Mouse (Mus musculus) ES-Bruce4 (cell line): Measurements from ENCODE around the gene Mapk1ip1l. TPM values are rescaled to one million over a fixed set of nuclear protein-coding genes. Genes with fewer than 3 reads are reported as not detected.
A peak's percentile ranks its signal among the peaks of the same experiment; 100 is the strongest.

ENCODE experiments used
- H3K27ac ChIP-seq: 2 replicates; pipeline ENCODE4 v1.5.1; 2012; ENCODE audit warnings: low read length, inconsistent platforms; ENCODE audit not compliant: insufficient read depth
- H3K27me3 ChIP-seq: 2 replicates; pipeline ENCODE4 v1.6.1; 2012; ENCODE audit warnings: mild to moderate bottlenecking, low read length, inconsistent platforms; ENCODE audit not compliant: control insufficient read depth, poor library complexity, insufficient read depth, severe bottlenecking
- H3K36me3 ChIP-seq: 2 replicates; pipeline ENCODE4 v1.6.1; 2012; ENCODE audit warnings: inconsistent platforms, mild to moderate bottlenecking, low read length, moderate library complexity; ENCODE audit not compliant: control insufficient read depth, poor library complexity, insufficient read depth, severe bottlenecking
- H3K4me1 ChIP-seq: one replicate; pipeline ENCODE4 v1.8.1; 2011; ENCODE audit warnings: low read length; ENCODE audit not compliant: control insufficient read depth, insufficient read depth
- H3K4me3 ChIP-seq: 2 replicates; pipeline ENCODE4 v1.5.1; 2011; ENCODE audit warnings: low read depth, mild to moderate bottlenecking, low read length
- H3K9ac ChIP-seq: 2 replicates; pipeline ENCODE4 v1.6.1; 2012; ENCODE audit warnings: low read depth, mild to moderate bottlenecking, inconsistent platforms; ENCODE audit not compliant: poor library complexity, severe bottlenecking
- H3K9me3 ChIP-seq: replicated peaks from 2 replicates; pipeline ENCODE4 v1.6.1; 2012; ENCODE audit warnings: mild to moderate bottlenecking, low read length, inconsistent platforms; ENCODE audit not compliant: control insufficient read depth, poor library complexity, insufficient read depth, severe bottlenecking
- CTCF ChIP-seq: IDR thresholded peaks from one replicate; pipeline ENCODE4 v1.8.1; 2011; ENCODE audit warnings: low read depth, low read length
- EP300 ChIP-seq: IDR thresholded peaks from 2 replicates; pipeline ENCODE4 v1.6.1; 2011; ENCODE audit warnings: low read depth, low read length; ENCODE audit not compliant: insufficient read depth
- POLR2A ChIP-seq: IDR thresholded peaks from one replicate; pipeline ENCODE4 v1.8.1; 2011; ENCODE audit warnings: low read length; ENCODE audit not compliant: insufficient read depth
- polyA plus RNA-seq: library from polyadenylated mRNA; stranded (reverse); fragments of >200 nt; gene quantifications from 2 replicates; pipeline ENCODE4 v1.2.4, GENCODE M21; 2011; ENCODE audit warnings: low read depth; ENCODE audit not compliant: missing spikeins, insufficient read depth, insufficient read length

The Mapk1ip1l gene
- polyA plus RNA-seq, 1 experiment = 215 TPM

GRCm38 (mm10) chr14:47346715-47347114, 48.6 kb downstream of the Mapk1ip1l start:
- Histone ChIP-seq H3K9me3 (no peaks in the 10 kb centered on the region), H3K36me3 (no peaks in the 10 kb centered on the region)
- no peak for TF ChIP-seq POLR2A
- TF ChIP-seq EP300 = no peak
- TF ChIP-seq CTCF = no peak

GRCm38 (mm10) chr14:47350974-47351373, 52.9 kb downstream of the Mapk1ip1l start:
- Histone ChIP-seq H3K27ac (peak overlapping the region; percentile 84), H3K27me3 (no peaks in the 10 kb centered on the region)
- TF ChIP-seq EP300 = no peak
- TF ChIP-seq POLR2A = no peak

More at GRCm38 (mm10) chr14:47346715-47347114, 48.6 kb downstream of the Mapk1ip1l start:
- Histone ChIP-seq H3K4me1 (no peaks in the 10 kb centered on the region), H3K4me3 (no peak overlapping the region), H3K27me3 (no peaks in the 10 kb centered on the region), H3K9ac (no peak overlapping the region), H3K27ac (no peak overlapping the region)

GRCm38 (mm10) chr14:47352272-47352671, 54.2 kb downstream of the Mapk1ip1l start:
- H3K9me3 ChIP-seq = no peaks in the 10 kb centered on the region
- H3K4me1 ChIP-seq = no peaks in the 10 kb centered on the region
- H3K4me3 ChIP-seq = no peak overlapping the region
- H3K36me3 ChIP-seq = no peaks in the 10 kb centered on the region
- H3K27ac ChIP-seq = no peak overlapping the region
- no peaks in the 10 kb centered on the region for H3K27me3 ChIP-seq
- no peak overlapping the region for H3K9ac ChIP-seq
- no peak for TF ChIP-seq POLR2A
- TF ChIP-seq CTCF = no peak
- no peak for TF ChIP-seq EP300

More at GRCm38 (mm10) chr14:47350974-47351373, 52.9 kb downstream of the Mapk1ip1l start:
- Histone ChIP-seq H3K4me3 (no peak overlapping the region), H3K36me3 (no peaks in the 10 kb centered on the region), H3K9me3 (no peaks in the 10 kb centered on the region), H3K9ac (no peak overlapping the region), H3K4me1 (no peaks in the 10 kb centered on the region)

- H3K9me3 ChIP-seq = no peaks in the 10 kb centered on the region
- no peaks in the 10 kb centered on the region for H3K4me1 ChIP-seq
- no peak overlapping the region for H3K4me3 ChIP-seq
- no peak overlapping the region for H3K27ac ChIP-seq
- TF ChIP-seq POLR2A (no peak), CTCF (no peak), EP300 (no peak)
- H3K9ac ChIP-seq = no peak overlapping the region
- H3K27me3 ChIP-seq = no peaks in the 10 kb centered on the region
- H3K36me3 ChIP-seq = no peaks in the 10 kb centered on the region
Observed at GRCm38 (mm10) chr14:47353240-47353639, 55.2 kb downstream of the Mapk1ip1l start.

- no peak overlapping the region for H3K27ac ChIP-seq
- H3K9ac ChIP-seq = no peak overlapping the region
- H3K4me3 ChIP-seq = no peak overlapping the region
- TF ChIP-seq POLR2A (no peak), CTCF (peak; percentile 85), EP300 (peak; percentile 29; the same call in 1 of the 2 replicates)
- no peaks in the 10 kb centered on the region for H3K27me3 ChIP-seq
- H3K9me3 ChIP-seq = no peaks in the 10 kb centered on the region
- no peaks in the 10 kb centered on the region for H3K36me3 ChIP-seq
- H3K4me1 ChIP-seq = no peaks in the 10 kb centered on the region
Observed at GRCm38 (mm10) chr14:47354111-47354577, 56.1 kb downstream of the Mapk1ip1l start.

- no peak overlapping the region for H3K9ac ChIP-seq
- H3K9me3 ChIP-seq = no peaks in the 10 kb centered on the region
- TF ChIP-seq CTCF = no peak
- TF ChIP-seq POLR2A = no peak
- TF ChIP-seq EP300 = no peak
- no peaks in the 10 kb centered on the region for H3K36me3 ChIP-seq
- H3K27me3 ChIP-seq = no peaks in the 10 kb centered on the region
- no peak overlapping the region for H3K4me3 ChIP-seq
- H3K27ac ChIP-seq = no peak overlapping the region
- H3K4me1 ChIP-seq = no peaks in the 10 kb centered on the region
Observed at GRCm38 (mm10) chr14:47354948-47355347, 56.9 kb downstream of the Mapk1ip1l start.
